Mouse (Mus musculus) cerebellum, adult 2 months (tissue): ENCODE results near the gene Klrb1f.

Experiments used
- CTCF ChIP-seq: fragments of 200-500 bp; IDR thresholded peaks from 2 replicates; pipeline ENCODE4 v1.5.1; 2011; ENCODE audit warnings: low read depth, mild to moderate bottlenecking, control low read depth, low read length, moderate library complexity, borderline replicate concordance; ENCODE audit not compliant: insufficient read depth
- POLR2A ChIP-seq: fragments of 200-500 bp; IDR thresholded peaks from 2 replicates; pipeline ENCODE4 v1.6.1; 2011; ENCODE audit warnings: low read length, control low read depth, borderline replicate concordance; ENCODE audit not compliant: insufficient read depth

DNA sequence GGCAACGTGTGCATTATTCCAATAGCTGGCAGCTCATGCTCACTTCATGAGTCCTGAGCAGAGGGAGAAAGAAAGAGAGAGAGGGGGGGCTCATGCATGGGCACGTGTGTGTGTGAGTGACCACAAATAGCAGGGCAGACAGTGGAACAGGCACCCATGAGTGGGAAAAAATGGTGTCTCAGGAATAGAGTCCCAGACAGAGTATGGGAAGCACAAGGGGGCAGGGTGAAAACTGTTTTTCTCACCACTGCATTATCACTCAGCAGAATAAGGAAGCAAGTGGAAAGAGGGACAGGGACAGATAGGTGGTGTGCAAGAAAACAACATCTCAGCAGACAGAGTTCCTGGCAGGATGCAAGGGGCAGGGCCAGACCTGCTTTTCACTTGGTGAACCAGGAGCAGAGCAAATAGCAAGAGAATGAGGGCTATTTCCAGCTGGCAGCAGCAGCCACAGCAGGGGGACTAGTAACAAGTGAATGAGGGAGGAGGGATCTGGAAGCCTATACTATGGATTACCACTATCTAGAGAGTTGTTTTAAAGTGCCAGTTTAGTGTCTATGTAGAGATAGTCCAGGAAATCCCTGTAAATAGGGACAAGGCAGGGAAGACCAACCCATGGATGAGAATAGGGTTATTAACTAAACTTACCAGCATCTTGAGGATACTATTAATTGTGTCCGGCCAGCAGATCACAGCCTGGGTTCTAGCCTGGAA is 49.5 kb upstream of the Klrb1f start:
- no peak for TF ChIP-seq POLR2A
- no peak for TF ChIP-seq CTCF
